Mouse (Mus musculus) c-Kit-positive CD71-positive TER-119-negative erythroid progenitor cells, embryonic 14.5 days (primary cell): ENCODE data around the gene Hydin.
"Not testable (repeated sequence)": the region's sequence is repeated elsewhere in the genome, so short reads cannot be mapped to it uniquely, and the experiment has no call there.

Experiments used
- DNase-seq: peaks from one replicate; pipeline ENCODE4 v3.0.0-alpha.2; 2013; ENCODE audit warnings: low read depth

Hydin gene

GRCm38 (mm10) chr8:110333376-110333775 is 66.6 kb downstream of the Hydin start:
- no peak for DNase-seq

DNA sequence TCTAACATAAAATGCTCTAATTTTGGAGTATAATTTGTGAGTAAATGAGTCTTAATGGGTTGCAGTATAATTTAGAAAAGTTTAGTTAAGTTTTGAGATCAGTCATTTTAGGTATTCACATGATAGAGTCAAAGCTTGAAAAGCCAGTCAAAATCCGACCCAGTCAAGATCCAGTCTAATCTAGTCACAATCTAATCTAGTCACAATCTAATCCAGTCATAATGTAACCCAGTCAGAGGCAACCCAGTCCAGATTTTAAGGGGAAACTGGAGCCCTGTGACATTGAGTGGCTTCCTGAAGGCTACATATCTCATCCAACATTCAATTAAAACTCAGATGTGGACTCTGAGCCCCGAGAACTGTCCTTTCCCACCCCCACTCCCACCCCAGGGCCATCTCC is 72.7 kb downstream of the Hydin start:
- no peak for DNase-seq

GRCm38 (mm10) chr8:110340090-110340703 is 73.4 kb downstream of the Hydin start:
- DNase-seq = no peak

GRCm38 (mm10) chr8:110345697-110346394 is 79.1 kb downstream of the Hydin start:
- DNase-seq = no peak

DNA sequence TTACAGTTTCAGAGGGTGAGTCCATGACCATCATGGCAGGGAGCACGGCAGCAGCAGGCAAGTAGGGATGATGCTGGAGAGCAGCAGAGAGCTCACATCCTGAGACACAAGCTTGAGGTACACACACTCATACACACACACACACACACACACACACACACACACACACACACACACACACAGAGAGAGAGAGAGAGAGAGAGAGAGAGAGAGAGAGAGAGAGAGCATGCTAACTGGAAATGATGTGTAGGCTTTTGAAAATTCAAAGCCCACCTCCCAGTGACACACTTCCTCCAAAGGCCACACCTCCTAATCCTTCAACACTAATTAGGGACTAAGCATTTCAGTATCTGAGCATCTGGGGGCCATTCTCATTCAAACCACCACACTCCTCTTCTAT is 80.1 kb downstream of the Hydin start:
- no peak for DNase-seq

GRCm38 (mm10) chr8:110350725-110351124 is 83.9 kb downstream of the Hydin start:
- no peak for DNase-seq

DNA sequence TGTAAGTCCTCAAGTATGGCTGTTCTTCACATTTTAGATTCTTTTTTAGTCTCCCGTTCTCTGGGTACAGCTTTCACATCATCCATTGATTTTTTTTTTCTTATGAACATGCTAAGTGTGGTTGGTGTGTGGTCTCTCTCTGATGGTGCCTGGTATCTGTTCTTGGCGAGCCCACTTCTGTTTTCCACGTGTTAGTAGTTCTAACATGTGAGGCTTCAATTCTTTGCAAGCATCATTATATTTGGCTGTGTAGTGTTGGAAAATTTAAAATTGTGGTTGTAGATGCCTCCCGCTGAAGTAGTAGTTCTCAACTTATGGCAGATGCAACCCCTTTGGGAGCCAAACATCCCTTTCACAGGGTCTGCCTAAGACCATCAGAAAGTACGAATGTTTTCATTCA is 85.1 kb downstream of the Hydin start:
- DNase-seq = no peak

GRCm38 (mm10) chr8:110362975-110363374 is 96.2 kb downstream of the Hydin start:
- DNase-seq = no peak

GRCm38 (mm10) chr8:110372836-110373235 is 106.1 kb downstream of the Hydin start:
- DNase-seq = no peak

DNA sequence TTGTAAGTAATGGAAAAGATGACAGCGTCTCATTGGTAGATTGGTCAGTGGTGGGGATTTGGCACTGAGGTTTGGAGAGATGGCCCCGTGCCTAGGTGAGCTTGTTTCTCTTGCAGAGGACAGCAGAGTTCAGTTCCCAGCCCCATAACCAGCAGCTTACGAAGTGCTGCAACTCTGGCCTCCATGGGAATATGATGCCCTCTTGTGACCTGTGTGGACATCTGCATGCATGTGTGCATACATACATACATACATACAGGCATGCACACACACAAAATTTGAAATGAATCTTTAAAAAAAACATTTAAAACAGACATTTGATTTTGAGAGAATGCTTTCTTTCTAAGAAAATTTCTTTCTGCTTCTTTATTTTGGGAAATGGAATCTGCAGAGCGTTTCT is 106.9 kb downstream of the Hydin start:
- DNase-seq = no peak

- no peak for DNase-seq
These were observed 116.0 kb downstream of the Hydin start for GRCm38 (mm10) chr8:110382751-110383150.

GRCm38 (mm10) chr8:110384632-110385031 is 117.9 kb downstream of the Hydin start:
- DNase-seq = not testable (repeated sequence)

DNA sequence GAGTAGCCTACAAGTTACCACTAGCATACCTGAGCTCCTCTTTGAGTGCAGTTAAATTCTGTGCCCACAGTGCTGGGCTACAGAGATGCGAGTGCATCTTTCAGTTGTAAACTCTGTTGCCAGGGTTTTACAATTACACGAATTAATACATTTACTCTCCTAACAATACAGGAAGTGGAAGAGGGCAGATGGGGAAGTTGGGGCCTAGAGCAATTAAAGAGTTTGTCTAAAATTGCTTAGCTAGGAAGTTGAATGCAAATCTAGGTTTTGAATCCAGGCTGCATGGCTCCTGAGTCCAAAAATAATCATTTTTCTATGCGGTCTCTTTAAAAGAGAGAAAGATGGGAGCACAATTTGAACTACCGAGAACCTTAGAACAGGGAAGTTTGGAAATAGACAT is 128.9 kb downstream of the Hydin start:
- no peak for DNase-seq

DNA sequence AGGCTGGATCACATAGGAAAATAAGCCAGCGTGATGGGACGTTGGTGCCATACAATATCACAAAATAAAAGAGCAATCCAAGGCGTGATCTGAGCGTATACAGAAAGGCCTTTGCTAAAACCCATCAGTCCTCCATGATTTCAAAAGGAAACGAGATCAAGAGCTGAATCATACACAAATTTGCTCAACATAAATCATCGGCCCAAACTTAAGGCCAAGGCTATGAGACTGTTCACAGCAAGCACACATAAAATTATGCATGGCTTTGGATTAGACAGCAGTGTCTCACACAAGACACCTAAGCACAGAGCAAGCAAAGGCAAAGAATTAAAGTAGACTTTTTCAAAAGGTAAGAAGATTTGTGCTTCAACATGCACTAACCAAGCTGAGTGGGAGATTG is 133.8 kb downstream of the Hydin start:
- no peak for DNase-seq

- DNase-seq = no peak
These were observed 135.5 kb downstream of the Hydin start for GRCm38 (mm10) chr8:110402311-110402710.

- DNase-seq = no peak
These were observed 137.7 kb downstream of the Hydin start for GRCm38 (mm10) chr8:110404516-110404915.

GRCm38 (mm10) chr8:110415121-110415520 is 148.3 kb downstream of the Hydin start:
- no peak for DNase-seq

DNA sequence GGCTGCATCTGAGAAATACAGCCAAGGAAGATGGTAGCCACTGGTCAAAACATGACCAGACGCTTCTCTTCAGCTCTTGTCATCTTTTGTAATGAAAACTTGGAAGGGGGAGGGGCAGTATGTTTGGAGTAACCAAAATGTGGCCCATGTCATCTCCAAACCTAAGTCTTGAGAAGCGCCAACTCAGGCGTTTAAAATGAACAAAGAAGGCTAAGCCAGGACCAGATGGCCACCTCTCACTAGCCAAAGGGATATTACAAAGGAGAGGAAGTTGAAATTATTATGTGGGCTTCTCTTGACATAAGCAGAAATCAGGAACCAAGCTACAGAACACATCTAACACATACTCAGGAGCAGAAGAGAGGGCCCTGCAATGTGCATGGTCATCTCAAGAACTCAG is 150.2 kb downstream of the Hydin start:
- DNase-seq = no peak

- DNase-seq = no peak
These were observed 151.0 kb downstream of the Hydin start for GRCm38 (mm10) chr8:110417801-110418200.

DNA sequence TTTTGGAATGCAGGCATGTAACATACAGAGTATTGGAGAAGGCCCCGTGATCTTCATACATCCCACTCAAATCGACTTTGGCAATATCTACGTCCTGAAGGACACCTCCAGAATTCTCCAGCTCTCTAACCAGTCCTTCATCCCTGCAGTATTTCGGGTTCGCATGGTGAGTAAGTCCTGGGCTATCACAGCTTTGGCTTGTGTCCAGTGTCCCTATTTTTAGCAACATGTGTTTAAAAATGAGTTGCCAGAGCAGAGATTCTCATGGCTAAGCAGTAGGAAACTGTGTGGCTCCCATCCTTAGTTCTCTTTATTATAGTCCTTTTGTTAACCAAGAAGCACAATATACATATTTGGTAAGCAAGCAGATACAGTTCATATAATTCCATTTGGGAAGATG is 152.9 kb downstream of the Hydin start:
- DNase-seq = no peak

- no peak for DNase-seq
These were observed 153.4 kb downstream of the Hydin start for GRCm38 (mm10) chr8:110420221-110420620.

DNA sequence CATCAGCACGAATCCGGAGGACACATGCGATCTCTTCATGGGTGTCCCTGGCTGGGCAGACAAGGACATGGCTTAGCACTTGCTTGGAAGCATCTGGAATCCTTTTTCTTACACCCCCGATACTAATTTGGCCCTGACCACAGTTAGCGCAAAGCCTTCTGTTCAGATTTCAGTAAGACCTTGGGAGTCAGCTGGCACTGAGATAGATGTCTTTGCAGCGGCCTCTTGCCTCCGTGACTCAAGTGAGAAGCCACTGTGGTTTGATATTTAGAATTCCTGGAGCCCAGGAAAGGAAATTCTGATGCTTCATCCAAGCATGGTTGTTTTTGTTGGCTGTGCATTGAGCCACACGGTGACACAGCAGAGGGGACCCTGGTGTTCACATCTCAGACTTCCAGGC is 157.4 kb downstream of the Hydin start:
- no peak for DNase-seq

GRCm38 (mm10) chr8:110431340-110431739 is 164.6 kb downstream of the Hydin start:
- no peak for DNase-seq

DNA sequence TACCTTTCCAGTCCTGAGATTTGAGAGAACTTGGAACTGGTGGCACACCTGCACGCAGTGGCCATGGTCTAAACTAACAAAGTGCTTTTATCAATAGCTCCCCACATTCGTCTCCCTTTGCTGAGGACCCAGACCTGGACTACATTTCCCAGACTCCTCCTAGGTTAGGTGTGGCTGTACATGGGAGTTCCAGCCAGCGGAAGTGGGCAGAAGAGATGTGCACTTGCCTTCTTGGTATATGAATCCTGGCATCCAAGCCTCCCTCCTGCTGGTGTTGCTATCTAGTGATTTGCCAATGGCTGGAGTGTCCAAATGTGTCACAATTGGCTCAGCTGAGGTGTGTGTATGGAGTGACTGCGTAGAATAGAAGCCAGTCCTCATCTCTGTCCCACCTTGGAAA is 173.8 kb downstream of the Hydin start:
- DNase-seq = no peak
